Mouse (Mus musculus) testis, adult 2 months (tissue): ENCODE measurements at regions not wholly inside any gene's neighbourhood (a gene's known extent, or its start where the extent isn't known, plus 50 kb on each side); places are given as distances from the start of the nearest gene placed in this dataset.

Experiments used
- CTCF ChIP-seq: fragments of 200-500 bp; IDR thresholded peaks from 2 replicates; pipeline ENCODE4 v1.5.1; 2012; ENCODE audit warnings: low read depth, mild to moderate bottlenecking, inconsistent platforms, low read length, moderate library complexity; ENCODE audit not compliant: control insufficient read depth, insufficient read depth, insufficient replicate concordance
- POLR2A ChIP-seq: fragments of 200-500 bp; IDR thresholded peaks from 2 replicates; pipeline ENCODE4 v1.6.1; 2012; ENCODE audit warnings: low read depth, mild to moderate bottlenecking, inconsistent platforms, low read length, moderate library complexity; ENCODE audit not compliant: control insufficient read depth

- TF ChIP-seq CTCF (no peak), POLR2A (no peak)
Measured at GRCm38 (mm10) chr3:52703751-52704150, 313.3 kb downstream of the Cog6 start.
